ENCODE assay signal across 13 mouse cellular contexts in the genomic region with DNA sequence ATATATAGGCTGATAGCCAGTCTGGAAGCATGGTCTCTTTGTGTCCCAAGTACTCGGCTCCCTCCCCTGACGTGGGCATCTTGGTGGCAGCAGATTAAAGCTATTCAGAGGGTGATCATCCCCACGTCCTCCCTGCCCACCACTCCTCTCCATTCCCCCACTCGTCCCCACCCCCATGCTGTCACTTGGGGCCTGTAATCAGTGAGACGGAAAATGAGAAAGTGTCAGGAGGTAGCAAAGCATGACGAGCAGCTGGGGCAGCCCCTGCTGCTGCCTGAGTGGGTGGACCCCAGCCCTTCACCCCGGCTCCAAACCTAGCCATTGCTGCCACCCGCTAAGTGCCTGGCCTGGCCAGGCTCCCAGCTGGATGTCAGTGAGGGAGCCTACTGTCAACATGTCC. TPM values are rescaled to one million over a fixed set of nuclear protein-coding genes. Genes with fewer than 3 reads are reported as not detected.
DNase-seq lines count a peak whose midpoint lies in the region; ATAC-seq and TF ChIP-seq lines count a peak whose summit lies in the region.
"Had no signal": no experiment of that assay in that cellular context is flagged by ENCODE, and none has a peak within 500 bp of the region (broad histone marks: within the 10 kb centered on the region; RNA-seq: fewer than 3 reads in every experiment).

No protein-coding gene starts in this region.

- WGBS in kidney, embryonic 15.5 days: 3% methylated on average over 8 of the region's 8 CpGs
- WGBS in forebrain, embryonic 14.5 days: 2% methylated on average over 8 of the region's 8 CpGs
- WGBS in hindbrain, postnatal 0 days: 4% methylated on average over 8 of the region's 8 CpGs

- peak overlapping the region; percentile 37; the same call in 1 of the 2 replicates for H3K27ac ChIP-seq in kidney, embryonic 15.5 days
- no peak overlapping the region for H3K27ac ChIP-seq in forebrain, embryonic 14.5 days (ENCODE audit: low read depth, low read length)
- no peak overlapping the region for H3K27ac ChIP-seq in hindbrain, postnatal 0 days
- H3K27ac ChIP-seq in layer of hippocampus, adult 2 months: no peak overlapping the region

- TF ChIP-seq CTCF in hindbrain, postnatal 0 days (IDR thresholded peaks at IDR 0.05; ENCODE audit: low read depth): no peak
- no peak for TF ChIP-seq CTCF in layer of hippocampus, adult 2 months (conservative IDR thresholded peaks at IDR 0.05)

- no peaks in the 10 kb centered on the region for H3K9me3 ChIP-seq in kidney, embryonic 15.5 days (replicated peaks)
- no peaks in the 10 kb centered on the region for H3K9me3 ChIP-seq in forebrain, embryonic 14.5 days (replicated peaks; ENCODE audit: control insufficient read depth, low read length)
- H3K9me3 ChIP-seq in hindbrain, postnatal 0 days (ENCODE audit: low read length): no peaks in the 10 kb centered on the region

- peak overlapping the region; percentile 33 for H3K4me2 ChIP-seq in kidney, embryonic 15.5 days
- no peak overlapping the region for H3K4me2 ChIP-seq in forebrain, embryonic 14.5 days (ENCODE audit: low read length)
- H3K4me2 ChIP-seq in hindbrain, postnatal 0 days (ENCODE audit: low read depth, low read length): no peak overlapping the region

- H3K9ac ChIP-seq in kidney, embryonic 15.5 days: no peak overlapping the region
- 0 out of 2 replicates have a peak overlapping the region, but pooled peaks have one; percentile 13 for H3K9ac ChIP-seq in forebrain, embryonic 14.5 days (ENCODE audit: low read length)
- H3K9ac ChIP-seq in hindbrain, postnatal 0 days (replicated peaks; ENCODE audit: low read length): no peak overlapping the region

- H3K4me1 ChIP-seq in kidney, embryonic 15.5 days: peaks cover 25% of the 10 kb centered on the region
- H3K4me1 ChIP-seq in forebrain, embryonic 14.5 days (ENCODE audit: control insufficient read depth, insufficient read depth, low read length): no peaks in the 10 kb centered on the region; the same call in 1 of the 2 replicates
- no peaks in the 10 kb centered on the region for H3K4me1 ChIP-seq in hindbrain, postnatal 0 days (ENCODE audit: insufficient read depth, low read length)

- peaks cover 39% of the 10 kb centered on the region for H3K27me3 ChIP-seq in kidney, embryonic 15.5 days
- H3K27me3 ChIP-seq in forebrain, embryonic 14.5 days (replicated peaks; ENCODE audit: control insufficient read depth, insufficient read depth, low read length): no peaks in the 10 kb centered on the region
- no peaks in the 10 kb centered on the region for H3K27me3 ChIP-seq in hindbrain, postnatal 0 days (ENCODE audit: insufficient read depth, low read length)

- ATAC-seq in kidney, embryonic 15.5 days (replicated peaks; ENCODE audit: low FRiP score): peak; percentile 73
- ATAC-seq in forebrain, embryonic 14.5 days: no peak
- peak; percentile 50 for ATAC-seq in hindbrain, postnatal 0 days
- peak; percentile 21; the same call in 1 of the 2 replicates for ATAC-seq in neutrophil, adult 5-6 weeks (ENCODE audit: extremely low read depth, insufficient number of reproducible peaks, low FRiP score, poor library complexity, severe bottlenecking)
- ATAC-seq: intestine, embryonic 16.5 days had no signal

- DNase-seq in kidney, postnatal 36 days: no peak
- DNase-seq in forebrain, embryonic 14.5 days (ENCODE audit: low spot score): no peak
- DNase-seq in hindbrain, postnatal 0 days (ENCODE audit: low spot score): peak; percentile 32
- no peak for DNase-seq in urinary bladder, postnatal 36 days (ENCODE audit: low spot score in 2 of 2)
- DNase-seq in layer of hippocampus, adult 2 months (ENCODE audit: low spot score in 2 of 2): no peak
- DNase-seq: thymus, postnatal 36 days had no signal

- H3K36me3 ChIP-seq in kidney, embryonic 15.5 days: peaks cover 3% of the 10 kb centered on the region
- H3K36me3 ChIP-seq in forebrain, embryonic 14.5 days (ENCODE audit: control insufficient read depth, insufficient read depth, low read length): peaks cover 1% of the 10 kb centered on the region; the same call in 1 of the 2 replicates
- peaks cover 2% of the 10 kb centered on the region; the same call in 1 of the 2 replicates for H3K36me3 ChIP-seq in hindbrain, postnatal 0 days (ENCODE audit: insufficient read depth, low read length)

- H3K4me3 ChIP-seq in kidney, embryonic 15.5 days (replicated peaks): no peak overlapping the region
- H3K4me3 ChIP-seq in forebrain, embryonic 14.5 days (ENCODE audit: low read depth, low read length): no peak overlapping the region
- H3K4me3 ChIP-seq in hindbrain, postnatal 0 days (ENCODE audit: low read length): no peak overlapping the region
- H3K4me3 ChIP-seq in layer of hippocampus, adult 2 months: no peak overlapping the region

RNA-seq across cellular contexts. Expression of a gene that starts 22.1 kb away (rescaled TPM):
- not detected in 2 replicates for polyA plus RNA-seq in kidney, embryonic 15.5 days (2015; fragmentation: Nextera tagmentation; extraction: Ambion mirVana)
- not detected in 2 replicates for polyA plus RNA-seq in forebrain, embryonic 14.5 days (2014; fragmentation: Nextera tagmentation; extraction: Ambion mirVana)
- not detected in 2 replicates for total RNA-seq in hindbrain, postnatal 0 days (2014; rRNA removed)
- not detected in 2 replicates for polyA plus RNA-seq in hindbrain, postnatal 0 days (2015; fragmentation: Nextera tagmentation; extraction: Ambion mirVana)
- not detected in 2 replicates for total RNA-seq in neutrophil, adult 5-6 weeks (2017)
- total RNA-seq in layer of hippocampus, adult 2 months (2021): not detected
- total RNA-seq: common myeloid progenitor, adult 5-6 weeks; left cerebral cortex, adult 8-10 months; monocyte, adult 5-6 weeks had no signal
- polyA plus RNA-seq: intestine, embryonic 16.5 days; liver, embryonic 16.5 days had no signal

RNA-seq across cellular contexts. Expression of a gene that starts 24.1 kb away (rescaled TPM):
- polyA plus RNA-seq in kidney, embryonic 15.5 days (2015; fragmentation: Nextera tagmentation; extraction: Ambion mirVana): 2.8 and 3.1 TPM in 2 replicates
- 2.0 TPM in 2 replicates for polyA plus RNA-seq in forebrain, embryonic 14.5 days (2014; fragmentation: Nextera tagmentation; extraction: Ambion mirVana)
- 40.2 and 47.5 TPM in 2 replicates for total RNA-seq in hindbrain, postnatal 0 days (2014; rRNA removed)
- 33.5 and 37.2 TPM in 2 replicates for polyA plus RNA-seq in hindbrain, postnatal 0 days (2015; fragmentation: Nextera tagmentation; extraction: Ambion mirVana)
- not detected in 2 replicates for total RNA-seq in neutrophil, adult 5-6 weeks (2017)
- total RNA-seq in layer of hippocampus, adult 2 months (2021): 10 to 100 TPM; 89.6 to 92.2 TPM
- total RNA-seq: common myeloid progenitor, adult 5-6 weeks; monocyte, adult 5-6 weeks had no signal

RNA-seq across cellular contexts. Expression of a gene that starts 29.4 kb away (rescaled TPM):
- polyA plus RNA-seq in kidney, embryonic 15.5 days (2015; fragmentation: Nextera tagmentation; extraction: Ambion mirVana): 32.5 and 36.2 TPM in 2 replicates
- polyA plus RNA-seq in forebrain, embryonic 14.5 days (2014; fragmentation: Nextera tagmentation; extraction: Ambion mirVana): 16.5 and 19.4 TPM in 2 replicates
- 56.2 and 58.8 TPM in 2 replicates for total RNA-seq in hindbrain, postnatal 0 days (2014; rRNA removed)
- 8.1 and 9.1 TPM in 2 replicates for polyA plus RNA-seq in hindbrain, postnatal 0 days (2015; fragmentation: Nextera tagmentation; extraction: Ambion mirVana)
- 10.6 and 19.6 TPM in 2 replicates for total RNA-seq in neutrophil, adult 5-6 weeks (2017)
- 10 to 100 TPM; 17.1 to 21.6 TPM for total RNA-seq in layer of hippocampus, adult 2 months (2021)

RNA-seq across cellular contexts. Expression of a gene that starts 32.6 kb away (rescaled TPM):
- 1.2 and 1.6 TPM in 2 replicates for polyA plus RNA-seq in kidney, embryonic 15.5 days (2015; fragmentation: Nextera tagmentation; extraction: Ambion mirVana)
- polyA plus RNA-seq in forebrain, embryonic 14.5 days (2014; fragmentation: Nextera tagmentation; extraction: Ambion mirVana): not detected in 2 replicates
- total RNA-seq in hindbrain, postnatal 0 days (2014; rRNA removed): 0.22 and 0.52 TPM in 2 replicates
- not detected in 2 replicates for polyA plus RNA-seq in hindbrain, postnatal 0 days (2015; fragmentation: Nextera tagmentation; extraction: Ambion mirVana)
- not detected in 2 replicates for total RNA-seq in neutrophil, adult 5-6 weeks (2017)
- total RNA-seq in layer of hippocampus, adult 2 months (2021): not detected
- total RNA-seq: common myeloid progenitor, adult 5-6 weeks; monocyte, adult 5-6 weeks had no signal
- polyA plus RNA-seq: intestine, embryonic 16.5 days had no signal

RNA-seq across cellular contexts. Expression of a gene that starts 35.2 kb away (rescaled TPM):
- 10.4 and 11.8 TPM in 2 replicates for polyA plus RNA-seq in kidney, embryonic 15.5 days (2015; fragmentation: Nextera tagmentation; extraction: Ambion mirVana)
- polyA plus RNA-seq in forebrain, embryonic 14.5 days (2014; fragmentation: Nextera tagmentation; extraction: Ambion mirVana): 12.1 and 13.7 TPM in 2 replicates
- 40.9 and 46.7 TPM in 2 replicates for total RNA-seq in hindbrain, postnatal 0 days (2014; rRNA removed)
- polyA plus RNA-seq in hindbrain, postnatal 0 days (2015; fragmentation: Nextera tagmentation; extraction: Ambion mirVana): 27.9 and 33.7 TPM in 2 replicates
- 2.4 and 5.0 TPM in 2 replicates for total RNA-seq in neutrophil, adult 5-6 weeks (2017)
- total RNA-seq in layer of hippocampus, adult 2 months (2021): 10 to 100 TPM; 15.0 to 16.1 TPM

Comparison
In these comparisons a context has a peak if more than half of its experiments do, and no peak if none do; other contexts are left out.
1. RNA of a gene that starts 24.1 kb away (total RNA-seq): 89.6 to 92.2 TPM in layer of hippocampus, adult 2 months and 40.2 to 47.5 TPM in hindbrain, postnatal 0 days; not detected in neutrophil, adult 5-6 weeks; every median in the first group is over 10 times any median in the second.